Mouse (Mus musculus): ENCODE measurements around the gene Slc23a2.

The Slc23a2 gene

GRCm38 (mm10) chr2:132135876-132136637 lies 8.9 kb downstream of the Slc23a2 start:
- in situ Hi-C loops (cut with MboI, MseI), result loop anchor here (5.0 to 10.0 kb wide), 4 partner anchors 154 to 591 kb away; no protein-coding TSS in a partner anchor

GRCm38 (mm10) chr2:132134758-132135157 lies 10.2 kb downstream of the Slc23a2 start:
- in situ Hi-C loops (cut with MboI, MseI), result loop anchor here (5.0 to 10.0 kb wide), 4 partner anchors 152 to 590 kb away; no protein-coding TSS in a partner anchor

- in situ Hi-C loops (cut with MboI, MseI), result loop anchor here (10.0 kb wide), 2 partner anchors 309 to 589 kb away; no protein-coding TSS in a partner anchor
These were observed 11.5 kb downstream of the Slc23a2 start for GRCm38 (mm10) chr2:132133436-132133835.

- in situ Hi-C loops (cut with MboI, MseI), result loop anchor here (10.0 kb wide), 2 partner anchors 306 to 586 kb away; no protein-coding TSS in a partner anchor
These were observed 13.6 kb downstream of the Slc23a2 start for GRCm38 (mm10) chr2:132131266-132131665.

GRCm38 (mm10) chr2:132129980-132130379 lies 14.9 kb downstream of the Slc23a2 start:
- in situ Hi-C loops (cut with MboI, MseI), result loop anchor here (10.0 kb wide), 2 partner anchors 305 to 585 kb away; no protein-coding TSS in a partner anchor

GRCm38 (mm10) chr2:132129247-132129646 lies 15.7 kb downstream of the Slc23a2 start:
- in situ Hi-C loops (cut with MboI, MseI), result no loop called here

- in situ Hi-C loops (cut with MboI, MseI), result no loop called here
These were observed 17.0 kb downstream of the Slc23a2 start for GRCm38 (mm10) chr2:132127904-132128303.

- in situ Hi-C loops (cut with MboI, MseI), result no loop called here
These were observed 18.6 kb downstream of the Slc23a2 start for GRCm38 (mm10) chr2:132126292-132126691.

GRCm38 (mm10) chr2:132123063-132123462 lies 21.8 kb downstream of the Slc23a2 start:
- in situ Hi-C loops (cut with MboI, MseI), result no loop called here

GRCm38 (mm10) chr2:132121050-132121449 lies 23.9 kb downstream of the Slc23a2 start:
- in situ Hi-C loops (cut with MboI, MseI), result no loop called here

GRCm38 (mm10) chr2:132118646-132119045 lies 26.3 kb downstream of the Slc23a2 start:
- in situ Hi-C loops (cut with MboI, MseI), result loop anchor here in 1 of 2 experiments (5.0 kb wide), 1 partner anchor 136 kb away; no protein-coding TSS in a partner anchor

GRCm38 (mm10) chr2:132115936-132116335 lies 29.0 kb downstream of the Slc23a2 start:
- in situ Hi-C loops (cut with MboI, MseI), result loop anchor here in 1 of 2 experiments (5.0 kb wide), 1 partner anchor 134 kb away; no protein-coding TSS in a partner anchor

GRCm38 (mm10) chr2:132115344-132115743 lies 29.6 kb downstream of the Slc23a2 start:
- in situ Hi-C loops (cut with MboI, MseI), result loop anchor here in 1 of 2 experiments (5.0 kb wide), 1 partner anchor 133 kb away; no protein-coding TSS in a partner anchor

- in situ Hi-C loops (cut with MboI, MseI), result loop anchor here in 1 of 2 experiments (5.0 kb wide), 1 partner anchor 132 kb away; no protein-coding TSS in a partner anchor
These were observed 30.7 kb downstream of the Slc23a2 start for GRCm38 (mm10) chr2:132113962-132114759.

- in situ Hi-C loops (cut with MboI, MseI), result loop anchor here in 1 of 2 experiments (5.0 kb wide), 1 partner anchor 130 kb away; no protein-coding TSS in a partner anchor
These were observed 32.6 kb downstream of the Slc23a2 start for GRCm38 (mm10) chr2:132112319-132112718.

GRCm38 (mm10) chr2:132111905-132112304 lies 33.0 kb downstream of the Slc23a2 start:
- in situ Hi-C loops (cut with MboI, MseI), result loop anchor here in 1 of 2 experiments (5.0 kb wide), 1 partner anchor 130 kb away; no protein-coding TSS in a partner anchor

GRCm38 (mm10) chr2:132111266-132111665 lies 33.6 kb downstream of the Slc23a2 start:
- in situ Hi-C loops (cut with MboI, MseI), result loop anchor here in 1 of 2 experiments (5.0 kb wide), 1 partner anchor 129 kb away; no protein-coding TSS in a partner anchor

GRCm38 (mm10) chr2:132110702-132111101 lies 34.2 kb downstream of the Slc23a2 start:
- in situ Hi-C loops (cut with MboI, MseI), result loop anchor here in 1 of 2 experiments (5.0 kb wide), 1 partner anchor 128 kb away; no protein-coding TSS in a partner anchor

- in situ Hi-C loops (cut with MboI, MseI), result no loop called here
These were observed 35.9 kb downstream of the Slc23a2 start for GRCm38 (mm10) chr2:132108988-132109387.

GRCm38 (mm10) chr2:132107611-132108010 lies 37.3 kb downstream of the Slc23a2 start:
- in situ Hi-C loops (cut with MboI, MseI), result no loop called here

GRCm38 (mm10) chr2:132106069-132106468 lies 38.8 kb downstream of the Slc23a2 start:
- in situ Hi-C loops (cut with MboI, MseI), result no loop called here

All from T-helper 17 cell (primary cell).